Mouse (Mus musculus) erythroblast, embryonic 14.5 days (primary cell): ENCODE measurements around the gene Fbxl17.

Experiments used
- GATA1 ChIP-seq: IDR thresholded peaks from 2 replicates; pipeline ENCODE4 v1.6.1; 2012; ENCODE audit warnings: low read length, inconsistent platforms, mixed read lengths
- TAL1 ChIP-seq: IDR thresholded peaks from 3 replicates; pipeline ENCODE4 v1.6.1; 2012; ENCODE audit warnings: low read length, inconsistent platforms, mixed read lengths

- no peak for TF ChIP-seq TAL1
- no peak for TF ChIP-seq GATA1
These were observed 278.2 kb downstream of the Fbxl17 start for GRCm38 (mm10) chr17:63221632-63222031.
